Mouse (Mus musculus) right cerebral cortex, postnatal 36 days (tissue): ENCODE results near the gene Edrf1.
"Not testable (repeated sequence)": the region's sequence is repeated elsewhere in the genome, so short reads cannot be mapped to it uniquely, and the experiment has no call there.

Experiments
- DNase-seq, 2 experiments: peaks; one replicate each; pipeline ENCODE4 v3.0.0; 2022; ENCODE audit warnings: low spot score in 2 of 2, mixed read lengths in 1 of 2

The Edrf1 gene

GRCm38 (mm10) chr7:133645716-133646115, 8.4 kb downstream of the Edrf1 start:
- DNase-seq: no peak

GRCm38 (mm10) chr7:133662467-133662866, 25.1 kb downstream of the Edrf1 start:
- no peak for DNase-seq

GRCm38 (mm10) chr7:133669071-133669470, 31.7 kb downstream of the Edrf1 start:
- DNase-seq: no peak

GRCm38 (mm10) chr7:133669946-133670345, 32.6 kb downstream of the Edrf1 start:
- no peak for DNase-seq

GRCm38 (mm10) chr7:133670846-133671245, 33.5 kb downstream of the Edrf1 start:
- DNase-seq: no peak

GRCm38 (mm10) chr7:133676002-133676401, 38.7 kb downstream of the Edrf1 start:
- DNase-seq: no peak

- DNase-seq: no peak
Measured at GRCm38 (mm10) chr7:133678716-133679115, 41.4 kb downstream of the Edrf1 start.

GRCm38 (mm10) chr7:133679439-133679838, 42.1 kb downstream of the Edrf1 start:
- no peak for DNase-seq

GRCm38 (mm10) chr7:133679961-133680360, 42.6 kb downstream of the Edrf1 start, which contains the start of gene Mmp21:
Gene Mmp21, minus strand, starts transcription at chr7:133680061.
- DNase-seq: no peak

- DNase-seq: no peak
Measured at GRCm38 (mm10) chr7:133683626-133684025, 46.3 kb downstream of the Edrf1 start.

GRCm38 (mm10) chr7:133684110-133684509, 46.8 kb downstream of the Edrf1 start:
- DNase-seq: no peak

GRCm38 (mm10) chr7:133684701-133685100, 47.4 kb downstream of the Edrf1 start:
- no peak for DNase-seq

- DNase-seq: not testable (repeated sequence)
Measured at GRCm38 (mm10) chr7:133685644-133686043, 48.3 kb downstream of the Edrf1 start.

- DNase-seq: no peak
Measured at GRCm38 (mm10) chr7:133698021-133698709, 60.8 kb downstream of the Edrf1 start.

GRCm38 (mm10) chr7:133699885-133700284, 62.5 kb downstream of the Edrf1 start:
- no peak for DNase-seq

GRCm38 (mm10) chr7:133701366-133701765, 64.0 kb downstream of the Edrf1 start:
- DNase-seq: no peak

- no peak for DNase-seq
Measured at GRCm38 (mm10) chr7:133702333-133702732, 65.0 kb downstream of the Edrf1 start.

GRCm38 (mm10) chr7:133703906-133704305, 66.6 kb downstream of the Edrf1 start:
- DNase-seq: no peak

- DNase-seq: no peak
Measured at GRCm38 (mm10) chr7:133707301-133707700, 70.0 kb downstream of the Edrf1 start.

- DNase-seq: no peak
Measured at GRCm38 (mm10) chr7:133715387-133715786, 78.0 kb downstream of the Edrf1 start.

GRCm38 (mm10) chr7:133718580-133718979, 81.2 kb downstream of the Edrf1 start:
- no peak for DNase-seq

- DNase-seq: no peak
Measured at GRCm38 (mm10) chr7:133720616-133721015, 83.3 kb downstream of the Edrf1 start.
